Mouse (Mus musculus) B cell, adult (primary cell): Measurements from ENCODE around the gene Nectin3. TPM values are rescaled to one million over a fixed set of nuclear protein-coding genes. Genes with fewer than 3 reads are reported as not detected.

Source experiments
- total RNA-seq: library from RNA; stranded (reverse); gene quantifications from 4 replicates; pipeline ENCODE4 v1.2.4, GENCODE M21; 2023; ENCODE audit not compliant: inconsistent age

The Nectin3 gene
- not detected in 4 replicates for total RNA-seq

DNA sequence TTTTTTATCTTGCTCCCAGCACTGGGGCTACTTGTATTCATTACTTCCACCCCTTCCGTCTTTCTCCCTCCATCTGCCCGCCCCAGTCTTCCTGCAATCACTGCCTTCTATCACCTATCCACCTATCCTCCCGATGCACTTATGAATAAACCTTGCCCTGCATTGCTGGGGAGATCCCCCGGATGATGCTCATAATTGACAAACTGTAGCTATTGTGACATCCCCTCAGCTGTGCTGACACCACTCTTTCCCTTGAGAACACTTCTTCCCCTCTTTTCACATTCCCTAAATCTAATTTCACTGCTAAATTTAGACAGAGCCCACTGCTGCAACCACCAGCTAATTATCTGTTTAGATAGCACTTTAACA is at the start of gene Nectin3:
Gene Nectin3, minus strand, starts transcription at position 105 of the 369 bp plus-strand sequence.

